Mouse (Mus musculus): Measurements from ENCODE around the gene Fcrl5.
A peak's percentile ranks its signal among the peaks of the same experiment; 100 is the strongest.

GRCm38 (mm10) chr3:87411150-87411549 lies 24.4 kb upstream of the Fcrl5 start:
- peak; percentile 51 for TF ChIP-seq CTCF (IDR thresholded peaks at IDR 0.05; ENCODE audit: insufficient read depth, low read length)
- no peak for TF ChIP-seq POLR2A (IDR thresholded peaks at IDR 0.05; ENCODE audit: borderline replicate concordance, extremely low read depth, low read depth, low read length)

All from lung, adult 2 months (tissue).